Mouse (Mus musculus): Measurements from ENCODE around the gene Nuak2. TPM values are rescaled to one million over a fixed set of nuclear protein-coding genes. Genes with fewer than 3 reads are reported as not detected.
"Not testable (repeated sequence)": the region's sequence is repeated elsewhere in the genome, so short reads cannot be mapped to it uniquely, and the experiment has no call there.

Nuak2 gene
- total RNA-seq, 2 experiments from 2014 or later = 0.62 to 1.6 TPM

GRCm38 (mm10) chr1:132346134-132346851 is 30.4 kb downstream of the Nuak2 start:
- no peak for DNase-seq (ENCODE audit: low spot score in 2 of 2)
- intact Hi-C loops (cut with DNase I) = no loop called here

GRCm38 (mm10) chr1:132346951-132347350 is 31.0 kb downstream of the Nuak2 start:
- no peak for DNase-seq (ENCODE audit: low spot score in 2 of 2)
- intact Hi-C loops (cut with DNase I) = no loop called here

GRCm38 (mm10) chr1:132348401-132348800 is 32.5 kb downstream of the Nuak2 start:
- no peak for DNase-seq (ENCODE audit: low spot score in 2 of 2)
- intact Hi-C loops (cut with DNase I) = no loop called here

- DNase-seq (ENCODE audit: low spot score in 2 of 2); intact Hi-C loops (cut with DNase I): not testable (repeated sequence)
Measured at GRCm38 (mm10) chr1:132349049-132349448, 33.1 kb downstream of the Nuak2 start.

GRCm38 (mm10) chr1:132349601-132350000 is 33.7 kb downstream of the Nuak2 start:
- DNase-seq (ENCODE audit: low spot score in 2 of 2); intact Hi-C loops (cut with DNase I): not testable (repeated sequence)

- DNase-seq (ENCODE audit: low spot score in 2 of 2) = no peak
- intact Hi-C loops (cut with DNase I) = loop anchor here (10.0 kb wide), 1 partner anchor 116 kb away; no protein-coding TSS in a partner anchor
Measured at GRCm38 (mm10) chr1:132351058-132351457, 35.1 kb downstream of the Nuak2 start.

- intact Hi-C loops (cut with DNase I) = loop anchor here (10.0 kb wide), 1 partner anchor 119 kb away; no protein-coding TSS in a partner anchor
- DNase-seq (ENCODE audit: low spot score in 2 of 2) = no peak
Measured at GRCm38 (mm10) chr1:132353389-132353788, 37.5 kb downstream of the Nuak2 start.

GRCm38 (mm10) chr1:132354234-132354633 is 38.3 kb downstream of the Nuak2 start:
- intact Hi-C loops (cut with DNase I) = loop anchor here (10.0 kb wide), 1 partner anchor 119 kb away; no protein-coding TSS in a partner anchor
- no peak for DNase-seq (ENCODE audit: low spot score in 2 of 2)

GRCm38 (mm10) chr1:132355162-132355601 is 39.3 kb downstream of the Nuak2 start:
- no peak for DNase-seq (ENCODE audit: low spot score in 2 of 2)
- intact Hi-C loops (cut with DNase I) = loop anchor here (5.0 to 10.0 kb wide), 3 partner anchors 120 to 233 kb away; no protein-coding TSS in a partner anchor

GRCm38 (mm10) chr1:132355841-132356242 is 39.9 kb downstream of the Nuak2 start:
- intact Hi-C loops (cut with DNase I) = loop anchor here (1.0 to 10.0 kb wide), 4 partner anchors 44 to 234 kb away; no protein-coding TSS in a partner anchor
- DNase-seq (ENCODE audit: low spot score in 2 of 2) = peak; percentile 80 to 85

GRCm38 (mm10) chr1:132356841-132357240 is 40.9 kb downstream of the Nuak2 start:
- no peak for DNase-seq (ENCODE audit: low spot score in 2 of 2)
- intact Hi-C loops (cut with DNase I) = loop anchor here (1.0 to 10.0 kb wide), 4 partner anchors 45 to 235 kb away; no protein-coding TSS in a partner anchor

GRCm38 (mm10) chr1:132361959-132362358 is 46.0 kb downstream of the Nuak2 start:
- intact Hi-C loops (cut with DNase I) = no loop called here
- DNase-seq (ENCODE audit: low spot score in 2 of 2) = no peak

GRCm38 (mm10) chr1:132364388-132364787 is 48.5 kb downstream of the Nuak2 start:
- peak in 1 of 2 experiments; percentile 53 for DNase-seq (ENCODE audit: low spot score in 2 of 2)
- intact Hi-C loops (cut with DNase I) = no loop called here

GRCm38 (mm10) chr1:132364896-132365557 is 49.1 kb downstream of the Nuak2 start:
- DNase-seq (ENCODE audit: low spot score in 2 of 2) = no peak
- intact Hi-C loops (cut with DNase I) = loop anchor here (5.0 kb wide), 3 partner anchors 52 to 112 kb away; partner anchors contain the start of genes Dstyk and Rbbp5

GRCm38 (mm10) chr1:132365645-132366044 is 49.7 kb downstream of the Nuak2 start:
- no peak for DNase-seq (ENCODE audit: low spot score in 2 of 2)
- intact Hi-C loops (cut with DNase I) = loop anchor here (5.0 kb wide), 3 partner anchors 52 to 112 kb away; partner anchors contain the start of genes Dstyk and Rbbp5

GRCm38 (mm10) chr1:132366235-132366634 is 50.3 kb downstream of the Nuak2 start:
- no peak for DNase-seq (ENCODE audit: low spot score in 2 of 2)
- intact Hi-C loops (cut with DNase I) = loop anchor here (5.0 kb wide), 3 partner anchors 51 to 111 kb away; partner anchors contain the start of genes Dstyk and Rbbp5

- intact Hi-C loops (cut with DNase I) = loop anchor here (1.0 to 5.0 kb wide), 4 partner anchors 23 to 110 kb away; partner anchors contain the start of genes Dstyk and Rbbp5
- no peak for DNase-seq (ENCODE audit: low spot score in 2 of 2)
Measured at GRCm38 (mm10) chr1:132366937-132367336, 51.0 kb downstream of the Nuak2 start.

- DNase-seq (ENCODE audit: low spot score in 2 of 2) = peak; percentile 75 to 85
- intact Hi-C loops (cut with DNase I) = loop anchor here (1.0 to 5.0 kb wide), 4 partner anchors 22 to 109 kb away; partner anchors contain the start of genes Dstyk and Rbbp5
Measured at GRCm38 (mm10) chr1:132367692-132368506, 52.0 kb downstream of the Nuak2 start.

- intact Hi-C loops (cut with DNase I) = no loop called here
- no peak for DNase-seq (ENCODE audit: low spot score in 2 of 2)
Measured at GRCm38 (mm10) chr1:132370681-132371173, 54.8 kb downstream of the Nuak2 start.
